Mouse (Mus musculus): ENCODE results near the gene Ncaph. TPM values are rescaled to one million over a fixed set of nuclear protein-coding genes. Genes with fewer than 3 reads are reported as not detected.

Ncaph gene
- polyA plus RNA-seq, 1 experiment from 2014 or later: 19.6 TPM

Other genes with a start within 250 kb of the Ncaph start
- 39.2 and 41.7 TPM in 2 replicates for gene Sppl2a, start 200.7 kb downstream of the Ncaph start, polyA plus RNA-seq (2014; fragmentation: Nextera tagmentation; extraction: Ambion mirVana)
- 7.7 and 12.3 TPM in 2 replicates for gene Ap4e1, start 125.2 kb downstream of the Ncaph start, polyA plus RNA-seq (2014; fragmentation: Nextera tagmentation; extraction: Ambion mirVana)
- 23.9 and 27.3 TPM in 2 replicates for gene Blvra, start 63.3 kb downstream of the Ncaph start, polyA plus RNA-seq (2014; fragmentation: Nextera tagmentation; extraction: Ambion mirVana)
- gene Itpripl1, start 9.5 kb upstream of the Ncaph start, polyA plus RNA-seq (2014; fragmentation: Nextera tagmentation; extraction: Ambion mirVana): 5.6 and 6.4 TPM in 2 replicates
- gene 1810024B03Rik, start 74.3 kb upstream of the Ncaph start, polyA plus RNA-seq (2014; fragmentation: Nextera tagmentation; extraction: Ambion mirVana): 1.2 and 1.3 TPM in 2 replicates
- 59.6 and 75.8 TPM in 2 replicates for gene Snrnp200, start 74.4 kb upstream of the Ncaph start, polyA plus RNA-seq (2014; fragmentation: Nextera tagmentation; extraction: Ambion mirVana)
- gene Ciao1, start 113.9 kb upstream of the Ncaph start, polyA plus RNA-seq (2014; fragmentation: Nextera tagmentation; extraction: Ambion mirVana): 50.4 and 56.4 TPM in 2 replicates
- 35.0 and 35.4 TPM in 2 replicates for gene Tmem127, start 114.0 kb upstream of the Ncaph start, polyA plus RNA-seq (2014; fragmentation: Nextera tagmentation; extraction: Ambion mirVana)
- 77.1 and 113 TPM in 2 replicates for gene Stard7, start 136.3 kb upstream of the Ncaph start, polyA plus RNA-seq (2014; fragmentation: Nextera tagmentation; extraction: Ambion mirVana)
- gene Dusp2, start 202.2 kb upstream of the Ncaph start, polyA plus RNA-seq (2014; fragmentation: Nextera tagmentation; extraction: Ambion mirVana): 10.1 and 12.7 TPM in 2 replicates
- gene Astl, start 204.7 kb upstream of the Ncaph start, polyA plus RNA-seq (2014; fragmentation: Nextera tagmentation; extraction: Ambion mirVana): not detected in 2 replicates
- 0.08 TPM in 1 of 2 replicates, not detected in the other for gene Adra2b, start 229.3 kb upstream of the Ncaph start, polyA plus RNA-seq (2014; fragmentation: Nextera tagmentation; extraction: Ambion mirVana)

Data from midbrain, embryonic 14.5 days (tissue).